Mouse (Mus musculus): ENCODE data around the gene Mapk3. TPM values are rescaled to one million over a fixed set of nuclear protein-coding genes. Genes with fewer than 3 reads are reported as not detected.
A peak's percentile ranks its signal among the peaks of the same experiment; 100 is the strongest.

Gene Mapk3
- polyA plus RNA-seq, 1 experiment from 2014 or later = 35.6 TPM

- DNase-seq (ENCODE audit: low spot score) = no peak
Measured at GRCm38 (mm10) chr7:126782693-126783092, 23.3 kb downstream of the Mapk3 start.

GRCm38 (mm10) chr7:126784469-126784868 is 25.1 kb downstream of the Mapk3 start:
- DNase-seq (ENCODE audit: low spot score) = no peak

- no peak for DNase-seq (ENCODE audit: low spot score)
Measured at GRCm38 (mm10) chr7:126785056-126785455, 25.7 kb downstream of the Mapk3 start.

- DNase-seq (ENCODE audit: low spot score) = no peak
Measured at GRCm38 (mm10) chr7:126786142-126786541, 26.7 kb downstream of the Mapk3 start.

- DNase-seq (ENCODE audit: low spot score) = no peak
Measured at GRCm38 (mm10) chr7:126789141-126789540, 29.7 kb downstream of the Mapk3 start.

- DNase-seq (ENCODE audit: low spot score) = peak; percentile 99
Measured at GRCm38 (mm10) chr7:126791851-126792720, 32.7 kb downstream of the Mapk3 start, which contains the start of gene Ppp4c. Ppp4c (minus strand) TSS chr7:126792496.

GRCm38 (mm10) chr7:126792721-126793443 is 33.5 kb downstream of the Mapk3 start:
- no peak for DNase-seq (ENCODE audit: low spot score)

GRCm38 (mm10) chr7:126793456-126794270 is 34.3 kb downstream of the Mapk3 start:
- DNase-seq (ENCODE audit: low spot score) = no peak

- peak; percentile 54 for DNase-seq (ENCODE audit: low spot score)
Measured at GRCm38 (mm10) chr7:126794271-126794605, 34.8 kb downstream of the Mapk3 start.

GRCm38 (mm10) chr7:126795387-126796317 is 36.3 kb downstream of the Mapk3 start:
- no peak for DNase-seq (ENCODE audit: low spot score)

- peak; percentile 41 for DNase-seq (ENCODE audit: low spot score)
Measured at GRCm38 (mm10) chr7:126796350-126796932, 37.0 kb downstream of the Mapk3 start.

- DNase-seq (ENCODE audit: low spot score) = peak; percentile 7
Measured at GRCm38 (mm10) chr7:126797411-126798126, 38.2 kb downstream of the Mapk3 start, which contains the start of gene Fam57b. Fam57b (plus strand) TSS chr7:126797668.

- peak; percentile 62 for DNase-seq (ENCODE audit: low spot score)
Measured at GRCm38 (mm10) chr7:126798127-126799049, 39.0 kb downstream of the Mapk3 start.

- peak; percentile 96 for DNase-seq (ENCODE audit: low spot score)
Measured at GRCm38 (mm10) chr7:126799050-126799467, 39.7 kb downstream of the Mapk3 start.

- DNase-seq (ENCODE audit: low spot score) = peak; percentile 86
Measured at GRCm38 (mm10) chr7:126799468-126800268, 40.3 kb downstream of the Mapk3 start.

- no peak for DNase-seq (ENCODE audit: low spot score)
Measured at GRCm38 (mm10) chr7:126800269-126801056, 41.1 kb downstream of the Mapk3 start.

- DNase-seq (ENCODE audit: low spot score) = no peak
Measured at GRCm38 (mm10) chr7:126801057-126801422, 41.6 kb downstream of the Mapk3 start.

Data from thymus, postnatal 0 days (tissue).